9 mouse cellular contexts compared by ENCODE assay signal in genomic region chr11:44211871-44212441, GRCm38 (mm10).
DNase-seq lines count a peak whose midpoint lies in the region; ATAC-seq and TF ChIP-seq lines count a peak whose summit lies in the region.
"Had no signal": no experiment of that assay in that cellular context is flagged by ENCODE, and none has a peak within 500 bp of the region (broad histone marks: within the 10 kb centered on the region; RNA-seq: fewer than 3 reads in every experiment).

No protein-coding gene starts in this region.

- ATAC-seq in liver, embryonic 12.5 days, result no peak
- no peak for ATAC-seq in forebrain, embryonic 14.5 days
- peak; percentile 62 for ATAC-seq in intestine, embryonic 15.5 days
- no peak for ATAC-seq in limb, embryonic 14.5 days (ENCODE audit: low FRiP score, low read depth)

- no peak overlapping the region for H3K27ac ChIP-seq in liver, embryonic 12.5 days
- H3K27ac ChIP-seq in forebrain, embryonic 14.5 days (ENCODE audit: low read depth, low read length), result no peak overlapping the region
- no peak overlapping the region for H3K27ac ChIP-seq in intestine, embryonic 15.5 days
- H3K27ac ChIP-seq in limb, embryonic 14.5 days (replicated peaks; ENCODE audit: low read depth, low read length), result no peak overlapping the region
- H3K27ac ChIP-seq: embryonic facial prominence, embryonic 13.5 days had no signal

- WGBS in liver, embryonic 12.5 days (ENCODE audit: insufficient replicate concordance), result 51% methylated on average over 9 of the region's 9 CpGs
- 55% methylated on average over 9 of the region's 9 CpGs for WGBS in forebrain, embryonic 14.5 days
- WGBS in intestine, embryonic 15.5 days, result 43% methylated on average over 9 of the region's 9 CpGs
- 47% methylated on average over 9 of the region's 9 CpGs for WGBS in limb, embryonic 14.5 days

- TF ChIP-seq POLR2A in limb, embryonic 14.5 days (IDR thresholded peaks at IDR 0.05; ENCODE audit: borderline replicate concordance, extremely low read depth, insufficient read depth, insufficient read length), result no peak

- H3K36me3 ChIP-seq in liver, embryonic 12.5 days, result no peaks in the 10 kb centered on the region
- H3K36me3 ChIP-seq in forebrain, embryonic 14.5 days (ENCODE audit: control insufficient read depth, insufficient read depth, low read length), result no peaks in the 10 kb centered on the region
- H3K36me3 ChIP-seq in intestine, embryonic 15.5 days, result no peaks in the 10 kb centered on the region
- no peaks in the 10 kb centered on the region for H3K36me3 ChIP-seq in limb, embryonic 14.5 days (ENCODE audit: control insufficient read depth, insufficient read depth, low read length)
- H3K36me3 ChIP-seq: embryonic facial prominence, embryonic 13.5 days had no signal

- H3K9ac ChIP-seq in liver, embryonic 12.5 days, result no peak overlapping the region
- no peak overlapping the region for H3K9ac ChIP-seq in forebrain, embryonic 14.5 days (ENCODE audit: low read length)
- no peak overlapping the region for H3K9ac ChIP-seq in intestine, embryonic 15.5 days
- no peak overlapping the region for H3K9ac ChIP-seq in limb, embryonic 14.5 days (ENCODE audit: low read depth, low read length, severe bottlenecking)
- H3K9ac ChIP-seq: embryonic facial prominence, embryonic 13.5 days had no signal

- H3K4me2 ChIP-seq in liver, embryonic 12.5 days, result no peak overlapping the region
- H3K4me2 ChIP-seq in forebrain, embryonic 14.5 days (ENCODE audit: low read length), result no peak overlapping the region
- no peak overlapping the region for H3K4me2 ChIP-seq in intestine, embryonic 15.5 days (replicated peaks)
- H3K4me2 ChIP-seq in limb, embryonic 14.5 days (replicated peaks; ENCODE audit: low read depth, low read length, severe bottlenecking), result no peak overlapping the region
- H3K4me2 ChIP-seq: embryonic facial prominence, embryonic 13.5 days had no signal

- no peak overlapping the region for H3K4me3 ChIP-seq in liver, embryonic 12.5 days
- H3K4me3 ChIP-seq in forebrain, embryonic 14.5 days (ENCODE audit: low read depth, low read length), result no peak overlapping the region
- no peak overlapping the region for H3K4me3 ChIP-seq in intestine, embryonic 15.5 days (replicated peaks)
- H3K4me3 ChIP-seq in limb, embryonic 14.5 days (replicated peaks; ENCODE audit: low read length), result no peak overlapping the region
- H3K4me3 ChIP-seq: embryonic facial prominence, embryonic 13.5 days had no signal

- H3K4me1 ChIP-seq in liver, embryonic 12.5 days, result no peaks in the 10 kb centered on the region
- H3K4me1 ChIP-seq in forebrain, embryonic 14.5 days (ENCODE audit: control insufficient read depth, insufficient read depth, low read length), result no peaks in the 10 kb centered on the region
- no peaks in the 10 kb centered on the region for H3K4me1 ChIP-seq in intestine, embryonic 15.5 days (replicated peaks)
- no peaks in the 10 kb centered on the region for H3K4me1 ChIP-seq in limb, embryonic 14.5 days (ENCODE audit: control insufficient read depth, insufficient read depth, low read length)
- H3K4me1 ChIP-seq: embryonic facial prominence, embryonic 13.5 days had no signal

- H3K27me3 ChIP-seq in liver, embryonic 12.5 days (replicated peaks), result no peaks in the 10 kb centered on the region
- no peaks in the 10 kb centered on the region for H3K27me3 ChIP-seq in forebrain, embryonic 14.5 days (replicated peaks; ENCODE audit: control insufficient read depth, insufficient read depth, low read length)
- no peaks in the 10 kb centered on the region for H3K27me3 ChIP-seq in intestine, embryonic 15.5 days (replicated peaks)
- H3K27me3 ChIP-seq in limb, embryonic 14.5 days (ENCODE audit: control insufficient read depth, insufficient read depth, low read length), result no peaks in the 10 kb centered on the region
- H3K27me3 ChIP-seq: embryonic facial prominence, embryonic 13.5 days had no signal

- H3K9me3 ChIP-seq in liver, embryonic 12.5 days (replicated peaks), result no peaks in the 10 kb centered on the region
- H3K9me3 ChIP-seq in forebrain, embryonic 14.5 days (replicated peaks; ENCODE audit: control insufficient read depth, low read length), result no peaks in the 10 kb centered on the region
- no peaks in the 10 kb centered on the region for H3K9me3 ChIP-seq in intestine, embryonic 15.5 days
- H3K9me3 ChIP-seq in limb, embryonic 14.5 days (ENCODE audit: control insufficient read depth, low read length), result no peaks in the 10 kb centered on the region
- H3K9me3 ChIP-seq: embryonic facial prominence, embryonic 13.5 days had no signal

- peak; percentile 20 for DNase-seq in liver
- peak; percentile 32 for DNase-seq in adrenal gland, postnatal 25 days
- peak; percentile 55 for DNase-seq in forebrain, embryonic 14.5 days (ENCODE audit: low spot score)
- peak; percentile 61 for DNase-seq in limb, embryonic 14.5 days (ENCODE audit: low spot score)
- peak; percentile 47 for DNase-seq in ovary, postnatal 36 days (ENCODE audit: low spot score)
- DNase-seq in urinary bladder, postnatal 36 days (ENCODE audit: low spot score in 2 of 2), result peak; percentile 45 to 46
